Mouse (Mus musculus): ENCODE measurements around the gene Dpy30. TPM values are rescaled to one million over a fixed set of nuclear protein-coding genes. Genes with fewer than 3 reads are reported as not detected.
A peak's percentile ranks its signal among the peaks of the same experiment; 100 is the strongest.
"Not testable (repeated sequence)": the region's sequence is repeated elsewhere in the genome, so short reads cannot be mapped to it uniquely, and the experiment has no call there.

Dpy30 gene
- polyA plus RNA-seq, 1 experiment from 2014 or later, result 268 TPM

- not testable (repeated sequence) for H3K36me3 ChIP-seq (ENCODE audit: insufficient read depth, low read length); H3K9ac ChIP-seq (ENCODE audit: low read depth, low read length); H3K4me1 ChIP-seq (replicated peaks; ENCODE audit: insufficient read depth, low read length); ATAC-seq (replicated peaks; ENCODE audit: low FRiP score, low read depth); H3K27me3 ChIP-seq (ENCODE audit: insufficient read depth, low read length); H3K4me3 ChIP-seq (replicated peaks; ENCODE audit: low read depth, low read length); H3K27ac ChIP-seq; H3K4me2 ChIP-seq (ENCODE audit: low read length); H3K9me3 ChIP-seq (replicated peaks; ENCODE audit: low read length)
- peak; percentile 74 for TF ChIP-seq CTCF (IDR thresholded peaks at IDR 0.05; ENCODE audit: low read depth)
- 52% methylated on average over 2 of the region's 2 CpGs for WGBS
- peak; percentile 68 for DNase-seq (ENCODE audit: low spot score)
Measured at GRCm38 (mm10) chr17:74328146-74328545, 4.4 kb upstream of the Dpy30 start.

- DNase-seq (ENCODE audit: low spot score), result not testable (repeated sequence)
- 83% methylated on average over 7 of the region's 7 CpGs for WGBS
Measured at GRCm38 (mm10) chr17:74327195-74327594, 3.5 kb upstream of the Dpy30 start.

GRCm38 (mm10) chr17:74322400-74323054 lies 1.2 kb downstream of the Dpy30 start:
- H3K9me3 ChIP-seq (replicated peaks; ENCODE audit: low read length), result no peaks in the 10 kb centered on the region
- no peak overlapping the region for H3K27ac ChIP-seq
- 42% methylated on average over 5 of the region's 5 CpGs for WGBS
- TF ChIP-seq CTCF (IDR thresholded peaks at IDR 0.05; ENCODE audit: low read depth), result peak; percentile 53; the same call in 1 of the 2 replicates
- no peak overlapping the region for H3K9ac ChIP-seq (ENCODE audit: low read depth, low read length)
- ATAC-seq (replicated peaks; ENCODE audit: low FRiP score, low read depth) (no peak), DNase-seq (ENCODE audit: low spot score) (no peak)
- no peak overlapping the region for H3K4me2 ChIP-seq (ENCODE audit: low read length)
- no peaks in the 10 kb centered on the region for H3K36me3 ChIP-seq (ENCODE audit: insufficient read depth, low read length)
- no peaks in the 10 kb centered on the region for H3K27me3 ChIP-seq (ENCODE audit: insufficient read depth, low read length)
- no peak overlapping the region for H3K4me3 ChIP-seq (replicated peaks; ENCODE audit: low read depth, low read length)
- no peaks in the 10 kb centered on the region for H3K4me1 ChIP-seq (replicated peaks; ENCODE audit: insufficient read depth, low read length)

More at GRCm38 (mm10) chr17:74327195-74327594, 3.5 kb upstream of the Dpy30 start:
- not testable (repeated sequence) for H3K27me3 ChIP-seq (ENCODE audit: insufficient read depth, low read length); H3K36me3 ChIP-seq (ENCODE audit: insufficient read depth, low read length); ATAC-seq (replicated peaks; ENCODE audit: low FRiP score, low read depth); H3K9me3 ChIP-seq (replicated peaks; ENCODE audit: low read length); H3K4me2 ChIP-seq (ENCODE audit: low read length); H3K4me1 ChIP-seq (replicated peaks; ENCODE audit: insufficient read depth, low read length); H3K4me3 ChIP-seq (replicated peaks; ENCODE audit: low read depth, low read length); H3K9ac ChIP-seq (ENCODE audit: low read depth, low read length); H3K27ac ChIP-seq

- TF ChIP-seq CTCF (IDR thresholded peaks at IDR 0.05; ENCODE audit: low read depth), result peak; percentile 36
- H3K27ac ChIP-seq, result no peak overlapping the region
- no peaks in the 10 kb centered on the region for H3K36me3 ChIP-seq (ENCODE audit: insufficient read depth, low read length)
- no peaks in the 10 kb centered on the region for H3K27me3 ChIP-seq (ENCODE audit: insufficient read depth, low read length)
- H3K4me2 ChIP-seq (ENCODE audit: low read length), result no peak overlapping the region
- 95% methylated on average over 6 of the region's 6 CpGs for WGBS
- ATAC-seq (replicated peaks; ENCODE audit: low FRiP score, low read depth) (no peak), DNase-seq (ENCODE audit: low spot score) (no peak)
- peaks cover 4% of the 10 kb centered on the region; the same call in 1 of the 2 replicates for H3K4me1 ChIP-seq (replicated peaks; ENCODE audit: insufficient read depth, low read length)
- H3K9ac ChIP-seq (ENCODE audit: low read depth, low read length), result no peak overlapping the region
- no peaks in the 10 kb centered on the region for H3K9me3 ChIP-seq (replicated peaks; ENCODE audit: low read length)
- no peak overlapping the region for H3K4me3 ChIP-seq (replicated peaks; ENCODE audit: low read depth, low read length)
Measured at GRCm38 (mm10) chr17:74318721-74319120, 5.0 kb downstream of the Dpy30 start.

GRCm38 (mm10) chr17:74316309-74316863 lies 7.4 kb downstream of the Dpy30 start:
- ATAC-seq (replicated peaks; ENCODE audit: low FRiP score, low read depth) (peak; percentile 96), DNase-seq (ENCODE audit: low spot score) (peak; percentile 94)
- Histone ChIP-seq H3K4me2 (ENCODE audit: low read length) (peak overlapping the region; percentile 84), H3K9me3 (replicated peaks; ENCODE audit: low read length) (no peaks in the 10 kb centered on the region), H3K36me3 (ENCODE audit: insufficient read depth, low read length) (0 out of 2 replicates have a peak, but pooled peaks cover 5% of the 10 kb centered on the region), H3K27me3 (ENCODE audit: insufficient read depth, low read length) (no peaks in the 10 kb centered on the region), H3K9ac (ENCODE audit: low read depth, low read length) (peak overlapping the region; percentile 75), H3K4me3 (replicated peaks; ENCODE audit: low read depth, low read length) (peak overlapping the region; percentile 81), H3K4me1 (replicated peaks; ENCODE audit: insufficient read depth, low read length) (peaks cover 4% of the 10 kb centered on the region; the same call in 1 of the 2 replicates), H3K27ac (peak overlapping the region; percentile 87)
- TF ChIP-seq CTCF (IDR thresholded peaks at IDR 0.05; ENCODE audit: low read depth), result peak; percentile 37; the same call in 1 of the 2 replicates
- WGBS, result under 1% methylated on average over 48 of the region's 48 CpGs

DNA sequence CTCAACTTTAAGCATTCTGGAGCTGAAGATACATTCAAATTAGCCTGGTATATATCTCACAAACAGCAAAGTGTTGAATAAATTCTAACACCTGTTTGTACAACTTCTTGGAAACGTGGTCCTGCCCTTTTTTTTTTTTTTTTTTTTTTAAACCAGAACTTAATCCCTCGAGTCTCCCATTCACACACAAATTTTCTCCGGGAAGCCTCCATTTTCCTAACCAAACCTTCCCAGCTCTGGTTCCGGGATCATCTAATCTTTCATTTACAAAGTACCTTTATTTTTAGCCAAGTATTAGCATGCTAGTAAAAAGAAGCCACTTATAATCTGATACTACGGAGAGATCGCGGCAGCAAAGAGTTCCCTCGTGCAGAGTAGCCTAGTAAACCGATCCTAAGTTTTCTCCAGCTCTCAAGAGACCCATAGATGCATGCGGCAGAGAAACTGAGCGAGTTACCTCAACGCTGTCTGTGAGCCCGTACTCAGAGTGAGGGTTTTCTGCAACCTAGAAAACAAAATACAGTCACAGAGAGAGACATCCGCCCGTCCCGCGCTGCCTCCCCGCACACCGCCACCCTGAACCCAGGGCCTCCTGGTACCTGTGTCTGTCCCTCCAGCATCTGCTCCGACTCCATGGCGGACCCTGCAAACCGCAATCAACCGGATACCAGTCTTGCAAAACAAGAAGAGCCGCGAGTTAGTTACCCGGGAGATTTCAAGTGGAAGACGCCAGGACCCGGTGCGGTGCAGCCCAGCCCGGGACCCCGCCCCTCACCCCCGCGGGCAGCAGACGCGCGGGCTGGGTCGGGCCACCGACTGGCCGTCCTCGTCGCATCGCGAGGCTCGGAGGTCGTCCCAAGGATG lies 8.1 kb downstream of the Dpy30 start:
- DNase-seq (ENCODE audit: low spot score), result peak; percentile 39
- ATAC-seq (replicated peaks; ENCODE audit: low FRiP score, low read depth), result no peak
- Histone ChIP-seq H3K4me2 (ENCODE audit: low read length) (peak overlapping the region; percentile 84), H3K4me3 (replicated peaks; ENCODE audit: low read depth, low read length) (peak overlapping the region; percentile 81), H3K36me3 (ENCODE audit: insufficient read depth, low read length) (0 out of 2 replicates have a peak, but pooled peaks cover 5% of the 10 kb centered on the region), H3K27ac (peak overlapping the region; percentile 87), H3K9ac (ENCODE audit: low read depth, low read length) (peak overlapping the region; percentile 75), H3K27me3 (ENCODE audit: insufficient read depth, low read length) (no peaks in the 10 kb centered on the region), H3K9me3 (replicated peaks; ENCODE audit: low read length) (no peaks in the 10 kb centered on the region), H3K4me1 (replicated peaks; ENCODE audit: insufficient read depth, low read length) (peaks cover 4% of the 10 kb centered on the region; the same call in 1 of the 2 replicates)
- WGBS, result under 1% methylated on average over 42 of the region's 45 CpGs
- TF ChIP-seq CTCF (IDR thresholded peaks at IDR 0.05; ENCODE audit: low read depth), result no peak

Measured in kidney, postnatal 0 days (tissue).